Mouse (Mus musculus) cerebral cortex, adult 2 months (tissue): Measurements from ENCODE around the gene Errfi1.

Experiments
- WGBS: fragments of 180-500 bp; shearing (Covaris S2); methylation state at CpG from one replicate; pipeline ENCODE4 v1.1.7; 2018; 5-methylcytosine and 5-hydroxymethylcytosine counted together

Gene Errfi1

DNA sequence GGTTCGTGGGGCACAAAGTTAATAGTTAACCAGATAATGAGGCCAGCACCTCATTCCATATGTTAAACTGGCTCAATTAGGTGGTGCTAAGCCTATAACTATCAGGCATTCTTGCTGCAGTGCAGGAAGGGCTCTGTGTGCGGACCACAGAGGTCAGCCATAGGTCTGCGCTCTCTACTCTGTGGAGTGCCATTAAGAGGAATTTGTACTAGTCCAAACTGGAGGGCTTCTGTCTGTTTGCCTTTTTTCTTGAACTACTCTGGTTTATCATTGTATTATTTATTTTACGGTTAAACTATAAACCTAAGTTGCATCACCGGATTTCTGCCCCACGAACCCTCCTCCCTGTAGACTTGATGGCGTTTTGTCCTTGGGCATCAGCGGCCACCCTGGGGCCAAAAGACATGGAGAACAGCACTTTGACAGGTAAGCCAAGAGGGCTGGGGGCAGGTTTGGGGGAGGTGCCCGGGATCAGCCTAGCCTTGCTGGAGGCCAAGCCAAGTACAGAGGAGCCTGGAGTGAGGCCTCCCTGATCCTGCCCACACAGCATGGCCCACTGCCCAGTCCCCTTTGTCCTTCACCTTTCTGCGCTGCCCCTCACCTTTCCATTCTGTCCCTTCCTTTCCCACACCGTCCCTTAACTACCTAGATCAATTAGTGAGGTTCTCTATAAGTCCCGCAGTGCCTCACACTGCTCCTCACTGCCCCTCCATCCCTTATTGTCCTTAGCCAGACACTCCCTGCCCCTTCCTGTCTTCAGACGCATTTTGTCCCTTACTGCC, at the start of gene Errfi1:
Gene Errfi1, plus strand, starts transcription at position 240 of the 782 bp plus-strand sequence.
- 73% methylated on average over 13 of the region's 13 CpGs for WGBS

DNA sequence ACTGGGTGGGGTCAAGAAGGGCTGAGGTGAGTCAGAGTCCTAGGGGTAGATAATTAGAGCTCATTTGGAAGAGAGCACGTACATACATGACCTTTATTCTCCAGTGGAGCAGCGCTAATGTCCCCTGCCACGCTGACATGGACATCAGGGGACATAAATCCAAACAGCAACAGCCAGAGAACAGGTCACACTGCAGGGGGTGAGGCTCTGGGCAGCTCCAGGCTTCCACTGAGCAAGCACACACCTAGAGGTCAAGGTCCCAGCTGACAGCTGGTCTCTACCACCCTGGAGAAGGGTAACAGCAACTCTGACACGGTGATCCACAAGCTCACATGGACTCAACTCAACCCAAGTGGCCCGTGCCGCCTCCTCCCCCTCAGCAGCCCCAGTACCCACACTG, 49.5 kb upstream of the Errfi1 start:
- 84% methylated on average over 6 of the region's 6 CpGs for WGBS

DNA sequence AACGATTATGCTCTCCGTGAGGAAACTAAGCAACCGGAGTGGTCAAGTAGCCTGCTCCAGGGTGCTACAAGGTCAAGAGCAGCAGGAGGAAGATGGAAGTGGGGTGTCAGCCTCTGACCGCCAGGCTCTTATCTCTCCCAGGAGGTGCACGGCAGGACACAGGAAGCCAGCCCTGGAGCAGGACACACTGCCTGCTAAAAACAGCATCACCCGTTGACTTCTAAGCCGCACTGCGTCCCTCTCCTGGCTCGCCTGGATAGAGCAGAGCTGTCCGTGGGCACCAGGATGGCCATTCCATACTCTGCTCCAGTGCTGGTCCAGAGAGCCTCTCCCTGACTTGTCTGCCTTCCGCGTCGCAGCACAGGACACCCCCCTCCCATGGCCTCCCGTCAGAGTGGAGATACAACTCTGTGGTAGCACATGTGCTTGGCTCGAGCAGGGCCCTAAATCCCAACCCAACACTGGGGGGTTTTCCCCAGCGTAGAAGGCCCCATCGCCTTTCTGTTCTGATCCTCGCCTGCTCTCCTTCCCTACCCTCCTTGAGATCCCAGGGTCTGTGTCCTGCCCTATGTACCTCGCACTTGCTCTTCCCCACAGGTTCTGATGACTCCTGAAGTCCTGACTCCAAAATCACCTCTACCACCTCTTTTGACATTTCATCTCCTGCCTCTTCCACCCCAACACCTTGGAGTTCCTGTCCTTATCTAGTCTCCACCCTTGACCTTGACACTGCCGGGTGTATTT, 45.8 kb upstream of the Errfi1 start:
- 85% methylated on average over 20 of the region's 20 CpGs for WGBS

DNA sequence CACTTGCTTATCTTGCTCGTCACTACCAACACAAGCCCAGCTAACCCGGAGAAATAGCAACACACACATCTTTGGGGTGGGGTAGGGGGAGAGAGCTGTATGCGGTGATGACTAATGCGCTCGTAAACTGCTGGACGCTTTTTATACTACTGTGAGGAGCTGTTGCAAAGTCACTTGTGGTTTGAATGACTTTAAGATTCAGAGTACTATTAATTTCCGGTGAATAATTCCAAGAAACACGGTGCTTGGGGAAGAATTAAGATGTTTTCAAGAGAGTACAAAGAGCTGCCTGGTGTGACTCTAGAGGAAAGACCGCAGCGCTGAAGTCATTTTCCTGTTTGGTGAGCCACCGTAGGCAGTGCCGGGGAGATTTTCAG, 45.3 kb upstream of the Errfi1 start:
- 48% methylated on average over 12 of the region's 12 CpGs for WGBS

DNA sequence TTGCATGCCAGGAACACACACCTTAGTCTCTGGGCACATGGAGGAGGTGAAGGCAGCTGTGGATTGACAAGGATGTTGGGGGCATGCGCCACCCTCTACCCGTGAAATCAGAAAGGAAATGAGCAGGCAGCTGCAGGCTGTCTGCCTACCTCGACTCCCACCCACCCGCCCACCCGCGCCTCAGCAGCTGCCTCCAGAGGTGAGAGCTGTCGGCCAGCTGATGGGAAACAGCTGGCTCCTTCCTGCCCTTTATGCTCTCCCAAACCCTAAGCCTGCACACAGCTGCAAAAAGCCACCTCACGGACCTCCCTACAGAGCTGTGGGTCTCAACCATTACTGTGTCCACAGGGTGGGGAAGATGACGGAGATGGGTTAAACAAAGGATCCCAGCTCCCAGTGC, 44.4 kb upstream of the Errfi1 start:
- WGBS = 61% methylated on average over 9 of the region's 9 CpGs

DNA sequence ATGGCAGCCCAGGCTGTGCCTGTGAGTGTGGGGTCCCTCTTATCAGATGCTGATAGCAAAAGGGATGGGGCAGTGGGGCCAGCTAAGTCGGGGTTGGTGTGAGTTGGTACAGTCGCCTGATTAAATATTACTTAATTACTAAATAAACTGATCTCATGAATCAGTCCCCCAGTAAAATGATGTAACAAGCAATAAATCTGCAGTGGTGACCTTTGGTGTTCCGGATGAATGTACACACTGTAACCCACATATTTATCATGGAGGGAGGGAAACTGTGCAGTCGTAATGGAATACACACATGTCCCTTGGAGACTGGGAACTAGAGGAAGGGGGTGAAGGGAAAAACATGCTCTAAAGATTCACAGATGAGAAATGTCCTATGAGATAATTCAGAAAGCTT, 38.6 kb upstream of the Errfi1 start:
- WGBS = 94% methylated on average over 4 of the region's 4 CpGs

DNA sequence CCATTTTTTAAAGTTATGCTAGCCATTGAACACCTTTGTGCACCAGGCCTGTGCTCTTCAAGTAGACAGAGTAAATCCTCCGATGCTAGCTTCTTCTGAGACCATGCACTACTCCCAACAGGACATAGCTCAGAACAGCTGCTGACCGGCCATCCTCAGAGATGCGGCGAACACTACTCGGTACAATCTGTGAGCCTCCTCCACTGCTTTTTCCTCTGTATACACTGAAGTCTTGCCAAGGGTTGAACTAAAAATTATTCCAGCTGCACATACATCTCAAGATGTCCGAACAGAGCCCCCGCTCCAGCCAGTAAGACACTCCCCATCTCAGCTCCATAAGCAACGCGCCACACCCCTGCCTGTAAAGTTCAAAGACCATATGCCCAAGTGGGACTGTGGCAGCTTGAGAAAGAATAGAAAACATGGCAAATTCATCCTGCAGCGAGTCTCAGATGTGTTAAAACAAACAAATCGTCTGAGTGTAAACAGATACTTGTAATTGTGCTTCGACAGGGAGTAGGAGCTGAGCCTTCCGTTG, 37.2 kb upstream of the Errfi1 start:
- WGBS = 66% methylated on average over 13 of the region's 13 CpGs

DNA sequence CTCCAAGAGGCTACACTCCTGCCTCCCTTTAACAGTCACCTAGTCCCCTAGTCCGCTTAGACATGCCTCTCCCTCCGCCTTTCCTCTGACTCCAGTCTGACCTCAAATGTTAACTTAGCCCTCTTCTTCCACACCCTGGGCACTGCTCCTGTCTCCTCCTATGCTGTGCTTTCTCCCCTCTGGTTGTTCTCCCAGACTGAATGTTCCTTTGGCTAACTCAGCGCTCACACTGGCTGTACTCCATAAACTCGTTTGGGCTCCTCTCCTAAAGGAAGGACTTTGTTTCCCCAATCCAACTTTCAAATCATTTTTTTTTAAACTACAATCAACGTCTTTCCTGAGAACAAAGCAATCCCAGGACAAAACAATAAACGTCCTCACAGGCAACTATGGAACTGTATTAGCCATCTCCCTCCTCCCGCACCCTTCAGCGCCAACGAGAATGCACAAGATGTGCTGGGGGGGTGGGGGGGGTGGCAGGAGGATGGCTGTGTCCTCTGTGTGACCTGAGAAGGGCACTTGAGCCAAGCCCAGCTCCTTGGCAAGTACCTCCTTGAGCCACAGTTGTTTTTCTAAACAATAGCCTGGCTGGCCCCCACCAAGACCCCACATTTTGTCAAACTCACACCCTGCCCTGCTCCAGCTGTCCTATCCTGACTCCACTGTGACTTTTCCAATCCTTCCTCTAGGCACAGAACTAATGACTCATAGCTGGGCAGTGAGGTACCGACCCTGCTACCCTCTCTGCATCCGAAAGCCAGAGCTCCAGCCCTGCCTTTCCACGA, 34.4 kb upstream of the Errfi1 start:
- 65% methylated on average over 12 of the region's 12 CpGs for WGBS

DNA sequence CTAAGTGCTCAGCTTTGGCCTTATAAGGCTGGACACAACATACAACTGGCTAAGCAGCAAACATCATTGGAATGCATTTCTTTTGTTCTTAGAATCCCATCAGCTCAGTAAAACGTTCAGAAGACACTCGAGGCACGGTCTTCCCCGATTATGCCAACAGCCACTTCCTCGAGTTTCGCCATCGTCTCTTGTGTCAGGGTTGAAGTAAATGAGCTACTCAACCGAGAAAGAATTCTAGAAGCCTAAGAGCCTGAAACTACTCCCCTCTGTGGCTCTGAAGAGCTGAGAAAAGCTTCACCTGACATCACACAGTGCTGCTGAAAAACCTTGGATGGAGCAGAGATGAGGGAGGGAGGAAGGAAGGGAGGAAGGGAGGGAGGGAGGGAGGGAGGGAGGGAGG, 32.3 kb upstream of the Errfi1 start:
- 82% methylated on average over 8 of the region's 8 CpGs for WGBS

DNA sequence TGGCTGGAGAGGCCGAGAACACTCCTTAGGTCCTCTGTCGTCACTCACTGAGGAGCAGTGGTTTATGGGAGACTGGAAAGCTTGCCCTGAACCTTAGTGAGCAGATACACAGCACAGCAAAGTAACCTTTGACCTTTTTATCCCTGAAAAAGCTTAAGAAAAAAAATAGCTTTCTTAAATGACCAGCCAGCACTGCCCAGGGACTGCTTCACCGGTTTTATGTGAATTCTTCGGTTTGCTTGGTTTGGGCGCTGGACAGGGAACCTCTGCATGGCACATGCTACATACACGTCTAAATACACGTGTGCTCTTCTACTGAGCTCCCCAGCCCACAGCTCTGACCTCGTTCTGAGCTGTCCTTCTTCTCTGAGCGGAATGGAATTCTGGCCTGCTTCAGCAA, 31.1 kb upstream of the Errfi1 start:
- 93% methylated on average over 9 of the region's 9 CpGs for WGBS

DNA sequence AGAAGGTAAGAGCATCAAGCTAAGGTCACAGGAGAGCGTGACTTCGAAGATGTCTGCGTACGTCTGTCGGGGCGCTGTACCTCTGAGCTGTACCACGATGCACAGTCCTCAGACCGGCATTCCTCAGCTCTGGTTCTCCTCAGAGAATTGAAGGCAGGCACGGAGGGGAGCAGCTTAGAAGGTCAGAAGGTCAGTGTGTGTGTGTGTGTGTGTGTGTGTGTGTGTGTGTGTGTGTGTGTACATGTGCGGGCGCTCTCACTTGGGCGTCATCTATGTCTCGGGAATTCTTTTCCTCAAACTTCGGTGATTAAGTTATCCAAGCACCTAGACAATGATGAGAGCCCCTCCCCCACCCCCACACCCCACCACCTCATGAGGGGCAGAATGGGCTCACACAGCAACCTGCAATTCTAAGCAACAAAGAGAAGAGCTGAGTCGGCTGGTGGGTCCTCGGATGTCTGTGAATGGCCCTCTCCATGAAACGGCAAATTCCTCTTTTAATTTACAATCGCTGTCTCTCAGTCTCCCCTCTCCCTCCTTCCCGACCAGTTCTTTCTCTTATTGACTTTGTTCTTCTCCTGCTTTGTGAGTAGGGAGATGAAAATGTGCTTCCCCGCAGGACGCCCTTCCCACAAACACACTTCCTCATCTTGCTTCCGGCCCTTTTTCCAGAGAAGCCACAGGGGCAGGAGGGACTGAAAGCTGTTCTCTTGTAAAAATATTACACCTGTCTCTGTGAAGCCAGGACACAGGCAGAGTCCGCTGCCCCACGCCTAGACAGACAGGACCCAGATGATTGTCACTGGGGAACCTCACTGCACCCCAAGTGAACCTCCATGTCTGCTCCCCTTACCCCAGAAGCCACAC, 29.9 kb upstream of the Errfi1 start:
- WGBS = 64% methylated on average over 24 of the region's 24 CpGs

DNA sequence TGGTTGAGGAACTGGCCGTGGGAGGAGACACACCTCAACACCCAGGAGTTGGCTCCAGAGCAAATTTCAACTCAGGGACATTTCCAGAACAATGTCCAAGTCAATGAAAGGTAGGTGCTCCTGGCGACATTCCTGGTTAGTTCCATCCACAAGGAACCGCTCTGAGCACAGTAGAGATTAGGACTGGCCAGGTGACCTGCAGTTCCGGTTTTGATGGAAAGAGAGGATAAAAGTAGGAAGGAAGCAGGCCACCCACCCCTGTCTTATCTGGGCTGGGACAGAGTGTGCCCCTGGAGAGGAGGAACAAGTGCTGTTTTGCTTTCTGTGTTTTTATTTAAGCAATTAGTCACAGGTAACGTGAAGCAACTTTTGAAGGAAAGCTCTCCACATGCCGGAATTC, 28.8 kb upstream of the Errfi1 start:
- 76% methylated on average over 6 of the region's 6 CpGs for WGBS

DNA sequence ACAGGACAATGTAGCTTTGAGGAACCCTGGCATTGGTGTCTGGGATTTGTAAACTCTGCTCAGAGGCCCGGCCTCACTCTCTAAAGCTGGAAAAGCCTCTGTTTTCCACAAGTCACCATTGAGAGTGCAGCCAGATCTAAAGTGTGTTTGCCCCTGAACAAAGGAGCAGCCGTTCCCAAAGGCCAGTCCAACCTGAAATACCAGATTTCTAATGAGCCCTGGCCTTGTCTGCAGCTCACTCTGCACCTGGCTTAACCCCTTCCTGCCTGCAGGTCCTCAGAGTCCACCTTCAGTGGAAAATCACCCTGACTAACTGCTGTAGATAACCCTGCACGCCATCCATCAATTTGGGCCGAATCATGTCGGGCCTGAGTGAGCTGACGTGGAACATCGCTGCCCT, 28.2 kb upstream of the Errfi1 start:
- 76% methylated on average over 7 of the region's 7 CpGs for WGBS

DNA sequence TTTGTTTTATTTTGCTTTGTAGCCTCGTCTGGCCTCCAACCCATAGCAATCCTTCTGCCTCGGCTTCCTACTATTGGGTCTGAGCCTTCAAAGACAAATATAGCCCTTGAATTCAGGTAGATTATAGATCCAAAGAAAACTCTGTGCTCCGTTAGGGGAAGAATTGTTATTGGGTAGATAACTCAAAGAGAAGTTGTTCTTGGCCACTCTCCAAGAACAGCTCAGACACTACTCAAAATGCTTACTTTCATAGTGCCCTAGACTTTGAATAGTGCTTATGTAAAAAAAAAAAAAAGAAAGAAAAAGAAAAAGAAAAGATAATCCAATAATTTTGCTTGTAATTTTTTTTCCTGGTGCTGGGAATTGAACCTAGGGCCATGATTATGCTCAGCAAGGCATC, 22.4 kb upstream of the Errfi1 start:
- WGBS = 64% methylated on average over 3 of the region's 3 CpGs

DNA sequence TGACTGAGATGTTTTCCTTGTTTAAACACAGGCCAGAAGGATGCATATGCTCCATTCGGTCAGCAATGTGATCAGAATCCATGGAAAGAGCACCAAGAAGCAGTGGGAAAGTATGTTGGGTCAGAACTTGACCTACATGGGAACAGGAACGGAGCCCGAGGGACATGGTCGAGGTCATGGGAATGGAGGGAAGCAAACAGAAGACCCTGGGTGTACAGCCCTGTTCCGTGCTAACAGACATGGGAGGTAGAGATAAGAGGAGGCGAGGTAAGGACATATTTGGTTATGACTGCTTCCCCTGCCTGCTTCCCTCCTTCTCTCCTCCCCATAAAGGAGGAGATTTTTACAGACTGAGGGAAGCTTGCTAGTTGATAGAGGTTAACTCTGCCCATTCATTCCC, 21.8 kb upstream of the Errfi1 start:
- 93% methylated on average over 6 of the region's 6 CpGs for WGBS

DNA sequence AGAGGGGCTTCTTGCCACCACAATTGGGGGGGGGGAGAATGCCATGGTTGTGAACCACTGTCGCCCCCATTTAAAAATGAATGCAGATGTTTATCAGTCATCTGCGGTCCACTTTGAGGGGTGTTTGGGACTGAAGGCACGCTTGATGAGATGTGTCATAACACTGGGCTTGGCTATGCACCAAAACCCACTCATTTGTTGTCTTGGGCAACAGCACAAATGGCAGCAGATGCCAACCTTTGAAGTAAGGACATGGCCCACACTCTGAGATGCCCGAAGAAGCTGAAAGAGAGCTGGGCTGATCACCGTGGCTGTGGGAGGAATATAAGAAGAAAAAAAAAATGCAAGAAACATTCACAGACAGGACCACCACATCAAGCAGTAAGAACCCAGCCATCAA, 18.6 kb upstream of the Errfi1 start:
- WGBS = 79% methylated on average over 5 of the region's 5 CpGs

DNA sequence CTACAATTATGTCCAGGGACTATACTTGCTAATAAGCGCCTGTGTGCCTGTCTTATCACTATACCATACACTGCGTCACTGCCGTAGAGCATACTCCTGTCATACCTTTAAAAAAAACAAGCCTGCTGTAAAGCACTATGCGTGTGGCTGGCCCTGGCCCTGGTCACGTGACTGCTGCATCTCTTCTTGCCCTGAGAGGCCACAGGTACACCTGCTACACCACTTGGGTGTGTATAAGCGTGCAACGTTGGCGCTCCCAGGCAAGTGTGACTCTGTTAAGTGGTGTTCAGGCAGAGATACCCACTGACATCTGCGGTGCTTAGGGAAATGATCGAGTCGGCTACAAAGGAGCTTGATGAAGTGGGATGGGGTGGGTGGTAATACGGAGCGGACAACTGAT, 17.5 kb upstream of the Errfi1 start:
- WGBS = 92% methylated on average over 13 of the region's 13 CpGs

DNA sequence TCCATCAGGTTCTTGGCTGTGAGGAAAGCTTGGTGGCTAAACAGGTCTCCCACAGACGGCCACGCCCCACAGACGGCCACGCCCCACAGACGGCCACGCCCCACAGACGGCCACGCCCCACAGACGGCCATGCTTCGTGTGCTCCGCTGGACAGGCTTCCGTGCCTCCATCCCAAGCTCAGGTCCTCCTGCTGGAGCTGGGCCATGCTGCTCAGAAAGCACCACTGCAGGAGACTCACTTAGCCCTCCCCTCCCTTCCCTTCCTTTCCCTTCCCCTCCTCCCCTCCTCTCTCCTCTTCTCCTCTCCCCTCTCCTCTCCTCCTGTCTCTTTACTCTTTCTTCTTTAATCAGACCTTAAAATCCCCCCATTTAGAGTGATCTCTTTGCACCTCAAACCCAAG, 16.8 kb upstream of the Errfi1 start:
- 88% methylated on average over 12 of the region's 12 CpGs for WGBS

DNA sequence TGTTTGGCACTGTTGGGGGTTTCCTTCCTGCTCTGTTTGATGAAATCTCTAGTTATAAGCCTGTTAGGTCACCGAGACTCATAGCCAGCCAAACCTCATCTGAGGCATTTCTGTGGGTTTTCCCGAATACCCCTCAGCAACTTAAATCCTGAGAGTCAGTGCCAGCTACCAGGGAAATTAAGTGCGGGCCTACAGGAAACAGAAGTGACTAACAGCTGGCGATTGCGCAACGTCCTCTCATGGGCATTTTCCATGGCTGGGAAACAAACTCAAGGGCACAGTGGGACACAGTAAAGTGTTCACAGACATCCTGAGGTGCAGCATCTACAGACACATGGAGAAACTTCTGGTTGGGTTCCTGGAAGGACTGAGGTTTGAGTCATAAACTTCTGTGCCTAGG, 16.3 kb upstream of the Errfi1 start:
- WGBS = 77% methylated on average over 6 of the region's 6 CpGs

DNA sequence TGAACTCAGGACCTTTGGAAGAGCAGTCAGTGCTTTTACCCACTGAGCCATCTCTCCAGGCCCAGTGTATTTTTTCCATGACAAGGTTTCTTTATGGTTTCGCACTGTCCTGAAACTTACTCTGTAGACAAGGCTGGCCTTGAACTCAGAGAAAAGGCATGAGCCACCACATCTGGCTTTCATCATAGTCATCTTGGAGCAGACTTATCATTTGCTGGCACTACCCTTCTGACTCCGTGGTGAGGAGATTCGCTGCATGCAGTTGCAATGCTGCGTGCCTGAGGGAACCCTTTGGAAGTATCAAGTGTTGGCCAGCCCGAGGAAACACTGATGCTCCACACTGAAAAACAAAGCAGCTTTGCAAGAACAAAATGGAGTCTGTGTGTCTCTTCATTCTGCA, 11.7 kb upstream of the Errfi1 start:
- WGBS = 81% methylated on average over 5 of the region's 5 CpGs

DNA sequence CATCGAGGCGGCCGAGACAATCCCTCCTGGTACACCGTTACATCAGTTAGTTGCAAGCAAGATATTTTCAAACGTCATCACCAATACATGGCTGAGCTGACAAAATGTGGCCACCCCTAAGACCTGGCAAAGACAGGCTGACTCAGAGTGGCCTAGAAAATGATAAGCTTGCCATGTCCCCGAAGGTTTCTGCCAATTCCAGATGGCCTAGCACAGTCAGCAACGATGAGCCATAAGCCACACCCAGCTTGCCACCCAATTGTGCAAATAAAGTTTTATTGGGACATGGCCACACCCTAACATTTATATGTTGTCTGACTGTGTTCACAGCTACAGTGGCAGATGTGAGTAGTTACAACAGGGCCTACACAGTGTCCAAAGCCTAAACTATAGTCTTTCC, 10.5 kb upstream of the Errfi1 start:
- 83% methylated on average over 7 of the region's 7 CpGs for WGBS
